Mouse (Mus musculus): ENCODE results near the gene Olfr1282.

DNA sequence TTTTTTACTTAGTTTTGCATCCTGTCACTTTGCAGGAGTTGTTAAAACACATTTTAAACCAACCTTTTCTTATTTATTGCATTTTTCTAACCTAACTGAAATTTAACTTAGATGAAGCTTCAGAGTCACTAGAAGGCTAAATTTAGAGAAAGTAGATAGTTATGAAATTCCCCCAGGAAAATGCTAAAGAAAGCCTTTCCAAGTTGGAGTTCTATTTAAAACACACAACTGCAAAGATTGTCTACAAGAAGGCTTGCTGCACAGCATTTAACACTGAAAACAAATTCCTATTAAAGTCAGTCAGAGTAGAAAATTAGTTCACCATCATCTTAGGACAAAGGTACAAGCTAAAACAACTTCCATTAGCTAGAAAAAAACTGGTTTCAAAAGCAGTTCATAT is 35.5 kb downstream of the Olfr1282 start, which contains the start of gene Olfr1279:
- TF ChIP-seq MAFK (IDR thresholded peaks at IDR 0.05; ENCODE audit: insufficient read depth, low read depth, low read length), result no peak
- no peak for TF ChIP-seq CHD2 (IDR thresholded peaks at IDR 0.05; ENCODE audit: low read depth, low read length)
- no peak for TF ChIP-seq ZC3H11A (IDR thresholded peaks at IDR 0.05; ENCODE audit: borderline replicate concordance, low read depth, low read length)

Data from ES-E14 (cell line).